Mouse (Mus musculus): ENCODE measurements around the gene Alyref. TPM values are rescaled to one million over a fixed set of nuclear protein-coding genes. Genes with fewer than 3 reads are reported as not detected.
"Not testable (repeated sequence)": the region's sequence is repeated elsewhere in the genome, so short reads cannot be mapped to it uniquely, and the experiment has no call there.

Alyref gene
- polyA plus RNA-seq, 1 experiment from 2014 or later = 333 TPM

DNA sequence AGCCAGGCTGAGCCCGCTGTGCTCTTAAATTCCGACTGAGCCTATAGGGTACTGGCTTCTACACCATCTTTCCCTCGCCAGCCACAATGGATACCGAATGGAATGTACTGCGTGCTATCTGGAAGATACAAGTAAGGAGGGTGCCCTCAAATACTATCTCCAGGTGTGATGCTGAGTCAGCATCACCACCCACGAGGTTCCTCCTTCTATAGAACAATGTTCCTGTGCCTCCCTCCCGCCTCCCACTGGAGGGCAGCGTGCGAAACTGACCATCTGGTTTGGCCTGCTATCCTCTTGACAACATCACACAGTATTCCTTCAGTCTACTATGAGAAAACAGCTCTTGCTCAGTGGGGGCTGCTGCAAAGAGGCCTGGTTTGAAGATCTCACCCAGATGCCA is 33.1 kb downstream of the Alyref start:
- no peak overlapping the region for H3K9ac ChIP-seq (ENCODE audit: low read depth, low read length)
- no peak overlapping the region for H3K4me2 ChIP-seq
- H3K4me1 ChIP-seq (ENCODE audit: control insufficient read depth, insufficient read depth, low read length) = no peaks in the 10 kb centered on the region
- no peaks in the 10 kb centered on the region for H3K9me3 ChIP-seq (replicated peaks; ENCODE audit: control insufficient read depth, low read length)
- no peak overlapping the region for H3K27ac ChIP-seq (ENCODE audit: low read depth, low read length)
- peaks cover 76% of the 10 kb centered on the region for H3K36me3 ChIP-seq (ENCODE audit: control insufficient read depth, insufficient read depth, low read length)
- no peak for ATAC-seq (replicated peaks; ENCODE audit: insufficient number of reproducible peaks, low FRiP score, low TSS enrichment)
- no peak overlapping the region for H3K4me3 ChIP-seq (ENCODE audit: low read depth, low read length)
- H3K27me3 ChIP-seq (ENCODE audit: control insufficient read depth, insufficient read depth, low read length) = no peaks in the 10 kb centered on the region
- WGBS (ENCODE audit: insufficient replicate concordance) = 87% methylated on average over 9 of the region's 9 CpGs

DNA sequence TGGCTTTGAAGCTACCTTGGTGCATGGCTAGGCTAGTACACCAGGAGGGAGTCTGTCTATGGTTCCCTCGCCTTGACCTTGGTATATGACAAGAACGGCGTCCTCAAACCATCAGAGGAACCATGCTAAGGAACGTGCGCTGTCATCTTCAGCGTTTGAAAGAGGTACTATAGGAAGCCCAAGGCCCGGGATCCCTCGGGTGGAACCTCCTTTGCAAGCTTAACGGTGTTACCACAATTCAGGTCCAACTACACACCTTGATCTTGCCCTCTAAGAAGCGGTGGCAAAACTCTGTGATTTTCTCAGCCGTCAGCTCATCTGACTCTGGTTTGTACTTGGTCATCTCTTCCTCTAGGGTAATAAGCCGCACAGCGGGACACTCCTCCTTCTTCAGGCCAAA is 35.2 kb downstream of the Alyref start:
- H3K9me3 ChIP-seq (replicated peaks; ENCODE audit: control insufficient read depth, low read length) = no peaks in the 10 kb centered on the region
- H3K9ac ChIP-seq (ENCODE audit: low read depth, low read length) = no peak overlapping the region
- H3K27me3 ChIP-seq (ENCODE audit: control insufficient read depth, insufficient read depth, low read length) = no peaks in the 10 kb centered on the region
- peaks cover 76% of the 10 kb centered on the region for H3K36me3 ChIP-seq (ENCODE audit: control insufficient read depth, insufficient read depth, low read length)
- no peak overlapping the region for H3K27ac ChIP-seq (ENCODE audit: low read depth, low read length)
- WGBS (ENCODE audit: insufficient replicate concordance) = 92% methylated on average over 13 of the region's 13 CpGs
- no peak overlapping the region for H3K4me2 ChIP-seq
- no peak for ATAC-seq (replicated peaks; ENCODE audit: insufficient number of reproducible peaks, low FRiP score, low TSS enrichment)
- no peak overlapping the region for H3K4me3 ChIP-seq (ENCODE audit: low read depth, low read length)
- H3K4me1 ChIP-seq (ENCODE audit: control insufficient read depth, insufficient read depth, low read length) = no peaks in the 10 kb centered on the region

DNA sequence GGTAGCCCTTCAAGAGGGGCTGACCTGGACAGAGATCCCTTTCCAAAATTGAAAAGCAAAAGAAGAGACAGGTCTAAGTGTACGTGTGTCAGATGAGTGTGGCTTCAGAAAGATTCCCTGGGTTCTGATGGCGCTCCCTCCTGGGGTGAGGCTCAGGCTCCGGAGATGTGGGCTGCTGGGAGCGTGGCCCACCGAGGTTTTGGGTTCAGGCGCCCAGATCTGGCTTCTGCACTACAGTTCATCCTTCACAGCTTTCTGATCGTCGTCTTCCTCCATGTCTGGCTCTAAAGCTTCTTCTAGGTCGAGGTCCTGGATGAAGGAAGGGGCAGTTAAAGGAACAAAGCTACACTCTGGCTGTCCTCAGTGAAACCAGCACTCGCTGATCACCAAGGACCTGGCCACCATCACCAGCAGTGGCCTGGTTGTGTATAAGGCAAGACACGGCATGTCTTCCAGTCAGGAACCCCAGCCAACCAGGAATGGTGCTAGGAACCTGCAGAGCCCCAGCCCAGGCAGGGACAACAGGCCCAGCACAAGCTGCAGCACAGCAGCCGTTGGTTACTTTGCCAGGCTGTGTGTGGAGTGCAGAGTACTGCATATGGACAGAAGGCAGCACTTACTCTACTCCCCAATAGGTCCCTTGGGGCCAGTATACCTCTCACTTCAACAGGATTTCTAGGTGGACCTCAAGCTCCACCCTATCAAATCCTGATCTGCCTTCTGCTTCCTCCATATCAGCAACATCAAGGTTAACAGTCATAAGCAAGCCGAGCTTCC is 37.0 kb downstream of the Alyref start:
- ATAC-seq (replicated peaks; ENCODE audit: insufficient number of reproducible peaks, low FRiP score, low TSS enrichment) = no peak
- H3K9me3 ChIP-seq (replicated peaks; ENCODE audit: control insufficient read depth, low read length) = no peaks in the 10 kb centered on the region
- no peaks in the 10 kb centered on the region for H3K4me1 ChIP-seq (ENCODE audit: control insufficient read depth, insufficient read depth, low read length)
- H3K4me2 ChIP-seq = no peak overlapping the region
- H3K36me3 ChIP-seq (ENCODE audit: control insufficient read depth, insufficient read depth, low read length) = peaks cover 62% of the 10 kb centered on the region
- no peaks in the 10 kb centered on the region for H3K27me3 ChIP-seq (ENCODE audit: control insufficient read depth, insufficient read depth, low read length)
- no peak overlapping the region for H3K27ac ChIP-seq (ENCODE audit: low read depth, low read length)
- WGBS (ENCODE audit: insufficient replicate concordance) = 92% methylated on average over 13 of the region's 13 CpGs
- H3K4me3 ChIP-seq (ENCODE audit: low read depth, low read length) = no peak overlapping the region
- H3K9ac ChIP-seq (ENCODE audit: low read depth, low read length) = no peak overlapping the region

DNA sequence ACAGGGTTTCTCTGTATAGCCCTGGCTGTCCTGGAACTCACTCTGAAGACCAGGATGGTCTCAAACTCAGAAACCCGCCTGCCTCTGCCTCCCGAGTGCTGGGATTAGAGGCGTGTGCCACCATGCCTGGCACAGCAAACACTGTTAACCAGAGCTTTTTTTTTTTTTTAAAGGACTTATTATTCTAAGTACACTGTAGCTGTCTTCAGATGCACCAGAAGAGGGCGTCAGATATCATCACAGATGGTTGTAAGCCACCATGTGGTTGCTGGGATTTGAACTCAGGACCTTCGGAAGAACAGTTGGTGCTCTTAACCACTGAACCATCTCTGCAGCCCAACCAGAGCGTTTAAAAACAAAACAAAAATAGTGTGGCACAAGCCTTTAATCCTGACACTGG is 39.3 kb downstream of the Alyref start:
- not testable (repeated sequence) for H3K9me3 ChIP-seq (replicated peaks; ENCODE audit: control insufficient read depth, low read length); H3K9ac ChIP-seq (ENCODE audit: low read depth, low read length); ATAC-seq (replicated peaks; ENCODE audit: insufficient number of reproducible peaks, low FRiP score, low TSS enrichment); H3K4me1 ChIP-seq (ENCODE audit: control insufficient read depth, insufficient read depth, low read length); H3K27me3 ChIP-seq (ENCODE audit: control insufficient read depth, insufficient read depth, low read length); H3K27ac ChIP-seq (ENCODE audit: low read depth, low read length); H3K4me2 ChIP-seq; H3K4me3 ChIP-seq (ENCODE audit: low read depth, low read length)
- H3K36me3 ChIP-seq (ENCODE audit: control insufficient read depth, insufficient read depth, low read length) = peaks cover 44% of the 10 kb centered on the region
- 85% methylated on average over 6 of the region's 6 CpGs for WGBS (ENCODE audit: insufficient replicate concordance)

DNA sequence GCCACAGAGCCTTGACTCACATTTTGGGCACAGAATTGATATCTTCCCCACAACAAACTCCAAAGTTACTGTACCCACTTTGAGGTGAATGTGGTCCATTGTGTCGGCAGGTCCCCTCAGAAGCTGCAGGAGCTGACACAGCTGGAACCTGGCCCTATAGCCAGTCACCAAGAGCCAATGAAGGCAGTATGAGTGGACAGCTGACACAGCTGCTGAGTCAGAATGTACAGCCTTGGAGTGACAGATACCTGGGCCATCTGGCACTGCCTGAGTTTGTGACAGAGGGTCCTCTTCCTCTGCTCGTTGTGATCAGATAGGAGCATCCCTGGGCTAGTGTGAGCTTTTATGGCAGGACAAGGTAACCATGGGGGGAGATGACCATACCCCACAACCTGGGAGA is 42.9 kb downstream of the Alyref start:
- Histone ChIP-seq H3K9ac (ENCODE audit: low read depth, low read length) (no peak overlapping the region), H3K36me3 (ENCODE audit: control insufficient read depth, insufficient read depth, low read length) (peaks cover 13% of the 10 kb centered on the region), H3K4me2 (no peak overlapping the region), H3K9me3 (replicated peaks; ENCODE audit: control insufficient read depth, low read length) (no peaks in the 10 kb centered on the region), H3K27me3 (ENCODE audit: control insufficient read depth, insufficient read depth, low read length) (no peaks in the 10 kb centered on the region), H3K27ac (ENCODE audit: low read depth, low read length) (no peak overlapping the region), H3K4me3 (ENCODE audit: low read depth, low read length) (no peak overlapping the region), H3K4me1 (ENCODE audit: control insufficient read depth, insufficient read depth, low read length) (peaks cover 5% of the 10 kb centered on the region; the same call in 1 of the 2 replicates)
- 42% methylated on average over 2 of the region's 2 CpGs for WGBS (ENCODE audit: insufficient replicate concordance)
- ATAC-seq (replicated peaks; ENCODE audit: insufficient number of reproducible peaks, low FRiP score, low TSS enrichment) = no peak

DNA sequence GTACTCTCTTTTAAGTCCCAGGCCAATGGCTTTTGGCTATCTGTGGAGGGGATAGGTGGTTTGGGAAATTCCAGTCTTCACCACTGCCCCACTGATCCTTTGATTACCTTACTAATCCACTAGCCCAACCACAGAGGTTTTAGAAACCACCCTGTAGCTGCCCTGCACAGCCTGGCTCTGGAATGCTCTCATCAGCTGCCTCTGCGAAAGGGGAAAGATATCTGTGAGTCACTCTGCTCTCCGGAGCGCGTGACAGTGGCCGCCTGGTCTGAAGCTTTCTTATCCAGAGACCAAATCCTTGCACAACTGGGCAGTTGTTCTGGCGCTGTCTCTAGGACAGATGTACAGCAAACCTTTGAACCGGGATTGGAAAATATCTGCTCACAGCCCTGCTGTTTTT is 43.3 kb downstream of the Alyref start:
- Histone ChIP-seq H3K9me3 (replicated peaks; ENCODE audit: control insufficient read depth, low read length) (no peaks in the 10 kb centered on the region), H3K36me3 (ENCODE audit: control insufficient read depth, insufficient read depth, low read length) (peaks cover 8% of the 10 kb centered on the region; the same call in 1 of the 2 replicates), H3K4me3 (ENCODE audit: low read depth, low read length) (no peak overlapping the region), H3K27ac (ENCODE audit: low read depth, low read length) (no peak overlapping the region), H3K4me1 (ENCODE audit: control insufficient read depth, insufficient read depth, low read length) (peaks cover 9% of the 10 kb centered on the region), H3K27me3 (ENCODE audit: control insufficient read depth, insufficient read depth, low read length) (no peaks in the 10 kb centered on the region), H3K4me2 (no peak overlapping the region), H3K9ac (ENCODE audit: low read depth, low read length) (no peak overlapping the region)
- ATAC-seq (replicated peaks; ENCODE audit: insufficient number of reproducible peaks, low FRiP score, low TSS enrichment) = no peak
- 49% methylated on average over 7 of the region's 7 CpGs for WGBS (ENCODE audit: insufficient replicate concordance)

DNA sequence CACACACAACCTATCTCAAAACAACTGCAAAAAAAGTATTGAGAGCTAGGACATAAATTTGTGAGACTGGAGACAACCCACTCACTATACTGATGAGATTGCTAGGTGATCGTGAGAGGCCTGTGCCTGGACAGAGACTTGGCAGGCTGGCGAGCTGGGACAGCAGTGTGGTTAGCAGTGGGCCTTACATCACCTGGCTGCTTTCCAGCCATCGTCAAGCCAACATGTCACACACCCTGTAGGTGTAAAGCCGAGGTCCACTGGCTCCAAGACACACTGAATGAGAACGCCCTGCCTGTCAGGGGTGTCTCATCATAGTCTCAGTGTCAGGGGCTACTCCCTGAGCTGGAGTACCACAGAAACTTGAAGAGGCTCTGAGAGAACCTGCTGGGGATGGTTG is 45.4 kb downstream of the Alyref start:
- Histone ChIP-seq H3K4me2 (no peak overlapping the region), H3K27me3 (ENCODE audit: control insufficient read depth, insufficient read depth, low read length) (no peaks in the 10 kb centered on the region), H3K4me1 (ENCODE audit: control insufficient read depth, insufficient read depth, low read length) (peaks cover 21% of the 10 kb centered on the region), H3K9ac (ENCODE audit: low read depth, low read length) (no peak overlapping the region), H3K36me3 (ENCODE audit: control insufficient read depth, insufficient read depth, low read length) (no peaks in the 10 kb centered on the region), H3K4me3 (ENCODE audit: low read depth, low read length) (no peak overlapping the region), H3K27ac (ENCODE audit: low read depth, low read length) (no peak overlapping the region), H3K9me3 (replicated peaks; ENCODE audit: control insufficient read depth, low read length) (no peaks in the 10 kb centered on the region)
- no peak for ATAC-seq (replicated peaks; ENCODE audit: insufficient number of reproducible peaks, low FRiP score, low TSS enrichment)
- 66% methylated on average over 5 of the region's 5 CpGs for WGBS (ENCODE audit: insufficient replicate concordance)

DNA sequence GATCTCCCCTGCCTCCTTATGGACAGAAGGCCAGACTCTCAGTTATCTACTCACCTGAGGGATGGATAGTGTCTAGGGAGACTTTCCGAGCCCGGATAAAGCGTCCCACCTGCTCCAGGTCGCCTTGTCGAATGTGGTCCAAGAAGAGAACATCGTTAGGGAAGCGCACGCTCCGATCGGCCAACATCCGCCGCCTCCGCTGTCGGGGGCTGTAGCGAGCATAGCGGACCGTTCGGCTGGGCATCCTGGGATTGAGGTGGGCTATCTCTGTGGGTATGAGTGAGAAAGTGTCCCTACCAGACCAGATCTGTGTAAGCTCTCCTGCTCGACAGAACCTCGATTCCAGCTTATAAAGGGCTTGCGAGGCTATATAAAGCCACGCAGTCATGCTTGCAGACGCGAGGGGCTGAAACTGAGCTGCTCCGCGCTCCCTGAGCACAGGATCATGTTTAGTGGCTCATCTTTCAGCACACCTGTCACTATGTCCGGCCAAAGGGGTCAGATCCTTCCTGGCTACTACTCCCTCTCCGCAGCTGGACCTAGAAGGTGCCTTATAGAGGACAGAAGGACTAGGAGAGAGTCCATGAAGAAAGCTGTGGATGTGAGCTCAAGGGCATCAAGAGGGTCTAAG is 47.2 kb downstream of the Alyref start, which contains the start of gene Ppp1r27:
TSS of gene Ppp1r27 (minus strand) at position 323 of the 631 bp plus-strand sequence.
- peaks cover 26% of the 10 kb centered on the region for H3K4me1 ChIP-seq (ENCODE audit: control insufficient read depth, insufficient read depth, low read length)
- no peaks in the 10 kb centered on the region for H3K36me3 ChIP-seq (ENCODE audit: control insufficient read depth, insufficient read depth, low read length)
- WGBS (ENCODE audit: insufficient replicate concordance) = 90% methylated on average over 28 of the region's 28 CpGs
- H3K4me3 ChIP-seq (ENCODE audit: low read depth, low read length) = peak within 1 kb of the TSS; percentile 95
- H3K4me2 ChIP-seq = peak within 1 kb of the TSS; percentile 97
- peak within 1 kb of the TSS; percentile 96 for H3K27ac ChIP-seq (ENCODE audit: low read depth, low read length)
- no peaks in the 10 kb centered on the region for H3K9me3 ChIP-seq (replicated peaks; ENCODE audit: control insufficient read depth, low read length)
- H3K27me3 ChIP-seq (ENCODE audit: control insufficient read depth, insufficient read depth, low read length) = no peaks in the 10 kb centered on the region
- no peak for ATAC-seq (replicated peaks; ENCODE audit: insufficient number of reproducible peaks, low FRiP score, low TSS enrichment)
- peak within 1 kb of the TSS; percentile 99 for H3K9ac ChIP-seq (ENCODE audit: low read depth, low read length)
